Mouse (Mus musculus): ENCODE measurements around the gene Ndufa12.

Gene Ndufa12

DNA sequence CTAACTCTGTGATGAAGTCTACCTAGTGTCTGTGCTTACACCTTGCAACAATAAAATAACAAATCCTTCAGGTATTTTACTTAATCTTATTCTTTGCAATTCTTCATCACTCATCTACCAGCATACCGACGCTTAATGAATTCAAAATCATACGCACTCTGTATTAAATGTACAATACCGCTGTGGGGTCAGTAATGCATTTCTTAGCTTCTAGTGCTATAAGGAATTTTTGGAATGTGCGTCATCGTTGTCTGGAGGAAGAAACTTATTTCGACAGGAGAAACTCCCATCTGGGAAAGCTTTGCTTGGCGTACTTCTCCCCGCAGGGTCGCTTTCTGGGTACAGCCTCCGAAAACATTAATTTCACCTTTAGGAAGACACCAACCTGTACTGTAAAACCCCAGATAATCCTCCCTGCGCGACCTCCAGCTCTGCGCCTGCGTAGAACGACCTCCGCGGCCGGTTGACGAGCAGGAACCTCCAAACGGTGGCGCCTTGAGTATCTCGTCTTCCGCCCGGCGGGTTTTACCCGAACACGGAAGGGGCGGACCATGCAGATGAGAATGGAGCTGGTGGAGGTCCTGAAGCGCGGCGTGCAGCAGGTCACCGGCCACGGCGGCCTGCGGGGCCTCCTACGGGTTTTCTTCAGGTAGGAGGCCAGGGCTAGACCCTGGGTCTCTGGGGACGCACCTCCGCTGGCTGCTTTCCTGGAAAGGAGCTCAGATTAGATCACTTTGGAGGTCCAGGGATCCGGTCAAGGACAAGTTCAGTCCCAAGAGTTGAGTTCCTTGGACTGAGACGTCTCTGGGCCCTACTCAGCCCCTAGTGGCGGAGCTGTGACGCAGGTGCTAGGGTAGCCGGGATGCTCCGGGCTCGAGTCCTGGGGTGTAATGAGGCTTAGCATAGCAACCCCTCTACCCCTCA is at the start of gene Ndufa12:
Gene Ndufa12, plus strand, starts transcription at position 239 of the 924 bp plus-strand sequence.
- DNase-seq (ENCODE audit: extremely low read depth, insufficient read length, low spot score), result peak; percentile 94

DNA sequence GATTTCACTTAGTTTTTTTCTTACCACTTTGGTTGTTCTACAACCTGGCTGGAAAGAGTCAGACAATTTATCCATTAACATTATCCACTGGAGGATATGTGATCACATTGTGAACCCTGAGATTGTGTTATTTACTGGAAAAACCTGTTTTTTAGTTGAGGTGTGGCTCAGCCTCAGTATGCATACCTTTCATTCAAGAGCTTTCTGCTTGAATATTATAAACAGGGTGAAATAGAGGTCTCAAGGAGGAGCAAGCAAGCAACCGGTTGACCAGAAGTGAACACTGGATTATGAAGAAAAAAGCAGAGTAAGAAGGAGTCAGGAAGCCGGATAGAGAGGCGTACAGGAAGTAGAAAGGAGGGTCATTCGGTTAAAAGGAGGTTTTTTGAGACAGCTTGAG is 47.0 kb upstream of the Ndufa12 start:
- no peak for DNase-seq (ENCODE audit: extremely low read depth, insufficient read length, low spot score)

DNA sequence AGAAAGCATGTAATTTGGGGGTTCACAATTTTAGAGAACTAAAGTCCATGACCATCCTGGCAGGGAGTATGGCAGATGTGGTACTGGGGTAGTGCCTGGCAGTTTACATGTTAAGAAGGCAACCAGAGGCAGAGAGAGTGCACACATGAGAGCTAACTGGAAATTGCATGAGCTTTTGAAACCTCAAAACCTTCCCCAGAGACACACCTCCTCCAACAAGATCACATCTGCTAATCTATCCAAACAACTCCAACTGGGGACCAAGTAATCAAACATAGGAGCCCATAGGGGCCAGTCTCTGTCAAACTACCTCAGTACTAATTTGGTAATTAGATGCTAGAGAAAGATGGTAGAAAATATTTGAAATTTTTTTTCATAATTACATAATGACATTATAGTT is 44.7 kb upstream of the Ndufa12 start:
- DNase-seq (ENCODE audit: extremely low read depth, insufficient read length, low spot score), result no peak

DNA sequence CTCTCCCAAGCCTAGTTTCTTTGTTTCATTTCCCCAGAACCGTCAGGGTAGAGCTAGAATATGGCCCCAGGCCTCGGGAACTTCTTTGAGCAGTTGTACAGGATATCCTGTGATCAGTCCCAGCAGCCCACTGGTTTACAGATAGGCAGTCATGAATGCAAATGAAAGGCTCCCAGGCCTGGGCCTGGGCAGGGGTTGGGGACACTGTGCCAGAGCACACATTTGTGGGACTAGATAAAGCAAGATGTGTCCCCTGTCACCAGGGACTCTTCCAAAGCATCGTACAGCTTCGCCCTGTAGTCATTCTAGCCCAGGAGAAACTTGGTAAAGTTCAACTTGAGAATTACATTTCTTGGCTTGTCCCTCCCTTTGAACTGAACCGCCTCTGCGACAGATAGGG is 39.6 kb upstream of the Ndufa12 start:
- no peak for DNase-seq (ENCODE audit: extremely low read depth, insufficient read length, low spot score)

DNA sequence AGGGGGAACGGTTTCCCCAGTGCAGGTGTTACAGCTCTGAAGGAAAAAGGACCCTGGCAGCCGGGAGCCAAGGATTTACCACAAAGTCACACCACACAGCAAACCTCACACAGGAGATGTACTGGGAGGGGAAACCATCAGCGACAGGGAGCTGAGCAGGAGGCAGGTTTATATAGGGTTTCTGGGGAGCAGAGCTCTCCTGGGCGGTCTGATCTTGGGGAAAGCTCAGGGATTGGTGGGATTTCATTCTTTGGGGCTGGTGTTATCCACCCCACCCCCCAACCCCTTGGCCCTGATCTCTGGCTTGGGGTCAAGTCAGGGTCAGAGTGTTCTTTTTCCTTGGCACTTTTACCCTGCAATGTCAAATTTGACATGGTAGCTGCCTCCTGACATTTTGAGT is 39.1 kb upstream of the Ndufa12 start:
- DNase-seq (ENCODE audit: extremely low read depth, insufficient read length, low spot score), result no peak

DNA sequence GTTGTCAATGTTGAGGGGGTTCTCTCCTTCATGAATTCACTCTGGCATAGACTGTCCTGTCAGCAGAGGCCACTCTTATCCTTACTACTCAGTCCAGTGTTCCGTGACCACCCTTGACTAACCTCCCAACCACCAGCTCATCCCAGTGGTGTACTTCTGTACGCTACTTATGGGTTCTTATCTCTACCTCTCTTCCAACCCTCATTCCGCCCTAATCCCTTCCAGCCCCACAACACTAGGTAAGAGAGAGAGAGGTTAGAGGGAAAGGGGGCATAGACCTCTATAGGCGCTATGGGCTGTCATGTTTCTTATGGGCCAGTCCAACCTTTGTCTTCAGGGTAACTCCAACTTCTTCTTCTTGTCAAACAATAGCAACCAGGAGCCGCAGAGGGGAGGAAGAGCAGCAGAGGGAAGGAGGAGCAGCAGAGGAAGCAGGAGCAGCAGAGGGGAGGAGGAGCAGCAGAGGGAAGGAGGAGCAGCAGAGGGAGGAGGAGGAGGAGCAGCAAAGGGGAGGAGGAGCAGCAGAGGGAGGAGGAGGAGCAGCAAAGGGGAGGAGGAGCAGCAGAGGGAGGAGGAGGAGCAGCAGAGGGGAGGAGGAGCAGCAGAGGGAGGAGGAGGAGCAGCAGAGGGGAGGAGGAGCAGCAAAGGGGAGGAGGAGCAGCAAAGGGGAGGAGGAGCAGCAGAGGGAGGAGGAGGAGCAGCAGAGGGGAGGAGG is 37.3 kb upstream of the Ndufa12 start:
- no peak for DNase-seq (ENCODE audit: extremely low read depth, insufficient read length, low spot score)

DNA sequence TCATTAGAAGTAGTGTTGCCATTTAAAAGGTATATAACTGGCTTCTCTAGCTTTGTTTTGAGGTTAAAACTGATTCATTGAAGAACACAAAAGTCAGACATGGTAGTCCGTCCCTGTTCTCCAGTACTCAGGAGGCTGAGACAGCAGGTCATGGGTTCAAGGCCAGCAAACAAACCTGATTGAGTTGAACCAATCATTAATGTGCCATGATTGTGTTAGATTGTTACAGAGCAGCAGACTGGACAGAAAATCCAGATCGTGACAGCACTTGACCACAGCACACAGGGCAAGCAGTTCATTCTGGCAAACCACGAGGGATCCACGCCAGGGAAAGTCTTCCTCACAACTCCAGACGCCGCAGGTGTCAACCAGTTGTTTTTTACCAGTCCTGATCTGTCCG is 36.5 kb upstream of the Ndufa12 start:
- DNase-seq (ENCODE audit: extremely low read depth, insufficient read length, low spot score), result no peak

DNA sequence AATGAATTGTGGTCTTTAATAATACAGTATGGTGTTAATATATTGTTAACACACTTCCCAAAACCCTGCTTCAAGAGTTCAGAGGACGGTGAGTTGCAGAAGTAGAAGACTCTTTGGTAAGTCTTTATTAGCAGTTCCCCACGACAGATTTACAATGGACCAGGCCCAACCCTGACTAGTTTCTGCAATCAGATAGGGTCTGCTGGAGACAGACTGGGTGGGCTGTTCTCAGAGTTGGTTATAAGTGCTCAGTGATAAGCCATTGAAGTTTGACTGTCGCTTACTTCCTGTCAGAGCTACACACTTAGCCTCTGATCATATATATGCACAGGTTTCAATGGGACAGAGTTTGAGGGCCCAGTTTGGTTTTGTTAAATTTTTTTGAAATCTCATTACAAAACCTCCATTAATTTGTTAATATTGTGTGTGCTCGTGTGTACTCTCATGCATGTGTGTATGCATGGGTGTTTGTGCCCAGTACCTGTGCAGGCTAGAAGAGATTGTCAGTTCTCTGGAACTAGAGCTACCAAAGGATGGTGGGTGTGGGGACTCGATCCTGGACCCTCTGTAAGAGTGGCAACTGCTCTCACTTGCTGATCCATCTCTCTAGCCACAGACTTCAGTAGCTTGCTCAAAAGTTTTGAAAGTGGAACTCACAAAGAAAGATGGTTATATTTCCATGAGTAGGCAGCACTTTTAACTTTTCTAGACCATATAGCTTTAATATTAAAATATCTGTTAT is 34.2 kb upstream of the Ndufa12 start:
- DNase-seq (ENCODE audit: extremely low read depth, insufficient read length, low spot score), result no peak

DNA sequence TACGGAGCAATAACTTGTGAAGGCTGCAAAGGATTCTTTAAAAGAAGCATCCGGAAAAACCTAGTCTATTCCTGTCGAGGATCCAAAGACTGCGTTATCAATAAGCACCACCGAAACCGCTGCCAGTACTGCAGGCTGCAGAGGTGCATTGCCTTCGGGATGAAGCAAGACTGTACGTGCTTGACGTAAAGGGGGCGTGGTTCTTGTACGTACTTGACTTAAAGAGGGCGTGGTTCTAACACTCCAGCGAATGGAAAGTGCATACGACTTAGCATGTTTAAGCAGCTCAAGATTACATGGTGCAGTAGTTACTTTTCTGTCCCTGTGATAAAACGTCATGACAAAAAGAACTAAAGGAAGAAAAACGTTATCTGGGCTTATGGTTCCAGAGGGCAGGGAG is 33.1 kb upstream of the Ndufa12 start:
- DNase-seq (ENCODE audit: extremely low read depth, insufficient read length, low spot score), result no peak

DNA sequence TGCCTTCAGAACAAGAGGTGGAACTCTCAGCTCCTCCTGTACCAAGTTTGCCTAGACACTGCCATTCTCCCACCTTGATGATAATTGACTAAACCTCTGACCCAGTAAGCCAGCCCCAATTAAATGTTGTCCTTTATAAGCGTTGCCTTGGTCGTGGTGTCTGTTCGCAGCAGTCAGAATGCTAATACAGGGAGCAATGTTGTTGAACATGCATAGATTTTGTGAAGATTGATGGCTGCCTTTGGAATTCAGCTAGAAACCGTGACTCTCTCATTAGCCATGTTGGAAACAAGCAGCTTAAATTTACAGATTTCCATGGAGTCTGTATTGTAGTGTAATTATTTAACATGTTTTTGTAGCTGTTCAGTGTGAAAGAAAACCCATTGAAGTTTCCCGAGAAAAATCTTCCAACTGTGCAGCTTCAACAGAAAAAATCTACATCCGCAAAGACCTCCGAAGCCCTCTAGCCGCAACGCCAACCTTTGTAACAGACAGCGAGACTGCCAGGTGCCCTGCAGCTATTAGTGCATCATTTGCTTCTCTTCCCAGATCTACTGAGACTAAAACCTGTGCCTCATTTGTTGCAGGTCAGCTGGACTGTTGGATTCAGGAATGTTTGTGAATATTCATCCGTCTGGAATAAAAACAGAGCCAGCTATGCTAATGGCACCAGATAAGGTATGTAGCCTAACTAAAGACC is 31.3 kb upstream of the Ndufa12 start:
- DNase-seq (ENCODE audit: extremely low read depth, insufficient read length, low spot score), result no peak

DNA sequence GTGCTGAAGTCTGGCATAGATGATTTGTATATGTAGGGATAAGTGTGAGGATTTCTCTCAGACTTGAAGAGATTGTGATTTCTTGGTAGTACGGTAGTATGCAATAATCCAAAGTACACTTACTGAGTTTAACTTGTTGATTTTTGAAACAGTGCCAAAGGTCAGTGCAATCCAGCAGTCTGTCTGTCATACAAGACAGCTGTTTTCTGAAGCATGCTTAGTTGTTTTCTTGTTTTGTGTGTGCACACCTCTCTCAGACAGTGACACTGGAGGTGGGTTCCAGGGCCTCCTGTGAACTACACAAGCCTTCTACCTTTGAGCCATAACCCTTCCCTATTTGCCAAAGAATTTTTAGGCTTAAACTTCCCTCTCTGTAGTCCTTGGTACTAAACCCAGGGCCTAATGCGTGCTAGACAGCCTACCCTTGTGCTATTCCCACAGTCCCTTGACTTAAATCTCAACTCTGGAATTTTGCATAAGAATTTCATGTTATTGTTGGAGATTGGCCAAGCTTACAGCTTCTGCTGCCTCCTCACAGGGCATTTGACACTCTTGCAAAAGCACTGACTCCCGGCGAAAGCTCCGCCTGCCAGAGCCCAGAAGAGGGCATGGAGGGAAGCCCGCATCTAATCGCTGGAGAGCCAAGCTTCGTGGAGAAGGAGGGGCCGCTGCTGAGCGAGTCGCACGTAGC is 26.9 kb upstream of the Ndufa12 start:
- no peak for DNase-seq (ENCODE audit: extremely low read depth, insufficient read length, low spot score)

DNA sequence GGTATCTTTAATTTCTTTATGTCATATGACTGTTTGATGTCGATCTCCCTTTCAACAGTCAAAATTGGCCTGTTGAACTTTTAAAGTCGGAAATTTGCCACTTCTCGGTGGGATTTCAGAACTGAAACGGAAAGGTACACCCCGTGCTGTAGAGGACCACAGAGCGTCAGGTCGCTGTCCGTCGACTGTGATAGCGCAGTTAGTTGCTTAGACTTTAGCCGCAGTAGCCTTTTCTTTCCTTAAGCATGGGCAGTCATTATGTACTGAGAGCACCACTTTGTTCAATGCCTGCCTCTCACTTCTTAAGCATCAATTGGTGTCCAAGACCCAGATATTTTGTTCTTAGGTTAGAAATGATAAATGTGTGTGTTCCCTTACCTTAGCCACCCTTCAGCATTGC is 26.4 kb upstream of the Ndufa12 start:
- no peak for DNase-seq (ENCODE audit: extremely low read depth, insufficient read length, low spot score)

DNA sequence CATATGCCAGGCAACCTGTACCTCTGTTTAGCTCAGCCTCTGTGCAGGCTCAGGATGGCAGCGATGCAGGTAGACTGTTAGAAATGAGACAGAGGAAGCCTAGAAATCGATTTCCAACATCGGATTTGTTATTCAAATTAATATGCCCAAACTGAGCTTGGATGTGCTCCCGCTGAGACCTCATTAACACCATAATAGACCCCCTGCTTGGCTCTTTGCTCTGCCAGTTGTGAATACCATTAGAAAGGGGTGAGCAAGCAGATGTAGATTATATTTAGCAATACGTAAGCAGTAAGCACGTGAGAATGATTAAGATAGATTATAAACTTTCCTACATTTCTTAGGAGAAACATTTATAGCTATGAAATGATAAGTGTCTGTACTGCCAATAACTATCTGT is 25.8 kb upstream of the Ndufa12 start:
- no peak for DNase-seq (ENCODE audit: extremely low read depth, insufficient read length, low spot score)

DNA sequence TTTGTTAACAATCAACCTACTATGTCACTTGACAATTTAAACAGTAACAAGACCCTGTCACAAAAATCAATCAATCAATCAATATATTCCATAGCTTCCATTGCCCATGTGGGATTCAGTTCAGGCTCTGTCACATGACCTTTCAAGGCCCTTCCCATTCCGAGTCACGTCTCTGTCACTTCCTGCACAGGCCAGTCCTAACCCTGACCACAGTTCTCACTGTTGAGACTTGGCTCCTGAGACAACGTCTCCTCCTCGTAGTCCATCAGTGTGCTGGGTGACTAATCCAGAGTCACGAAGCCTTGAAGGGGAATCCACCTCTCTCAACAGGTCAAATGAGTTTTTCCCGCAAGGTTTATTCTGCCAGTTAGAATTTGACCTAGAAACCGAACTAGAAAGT is 23.9 kb upstream of the Ndufa12 start:
- peak; percentile 47 for DNase-seq (ENCODE audit: extremely low read depth, insufficient read length, low spot score)

DNA sequence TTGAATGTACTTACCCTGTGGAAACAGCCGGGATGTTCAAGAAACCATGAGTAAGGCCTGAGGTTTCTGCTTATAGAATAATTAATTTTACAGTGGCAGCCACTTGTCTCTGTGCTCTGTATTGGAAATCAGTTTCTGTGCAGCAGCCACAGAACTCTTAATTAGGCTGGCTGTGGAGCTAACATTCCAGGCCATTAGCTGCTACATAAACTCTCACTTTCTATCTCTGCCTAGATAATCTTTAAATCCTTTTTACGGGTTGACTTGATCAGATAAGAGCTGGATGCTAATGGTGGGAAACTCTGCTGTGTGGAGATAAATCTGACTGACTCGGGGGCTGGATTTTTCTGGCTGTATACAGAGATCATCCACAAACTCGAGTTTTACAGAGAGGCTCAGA is 15.3 kb upstream of the Ndufa12 start:
- no peak for DNase-seq (ENCODE audit: extremely low read depth, insufficient read length, low spot score)

DNA sequence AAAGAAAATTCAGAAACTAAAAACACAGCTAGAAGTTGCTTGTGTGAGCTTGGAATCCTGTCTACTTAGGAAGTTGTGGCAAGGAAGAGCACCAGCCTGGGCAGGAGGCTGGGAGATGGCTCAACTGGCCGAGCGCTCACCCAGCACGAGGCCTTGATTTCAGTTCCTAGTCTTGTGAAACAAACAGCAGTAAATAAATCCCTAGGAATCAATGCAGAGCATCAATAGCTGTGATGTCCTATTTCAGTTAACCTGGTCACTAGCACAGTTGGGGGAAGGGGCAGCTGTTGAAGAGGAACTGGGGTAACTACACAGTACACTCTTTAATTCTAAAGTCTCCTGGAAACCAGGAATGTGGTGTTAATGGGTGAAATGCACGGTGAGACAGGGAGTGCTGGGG is 6.5 kb downstream of the Ndufa12 start:
- DNase-seq (ENCODE audit: extremely low read depth, insufficient read length, low spot score), result no peak

DNA sequence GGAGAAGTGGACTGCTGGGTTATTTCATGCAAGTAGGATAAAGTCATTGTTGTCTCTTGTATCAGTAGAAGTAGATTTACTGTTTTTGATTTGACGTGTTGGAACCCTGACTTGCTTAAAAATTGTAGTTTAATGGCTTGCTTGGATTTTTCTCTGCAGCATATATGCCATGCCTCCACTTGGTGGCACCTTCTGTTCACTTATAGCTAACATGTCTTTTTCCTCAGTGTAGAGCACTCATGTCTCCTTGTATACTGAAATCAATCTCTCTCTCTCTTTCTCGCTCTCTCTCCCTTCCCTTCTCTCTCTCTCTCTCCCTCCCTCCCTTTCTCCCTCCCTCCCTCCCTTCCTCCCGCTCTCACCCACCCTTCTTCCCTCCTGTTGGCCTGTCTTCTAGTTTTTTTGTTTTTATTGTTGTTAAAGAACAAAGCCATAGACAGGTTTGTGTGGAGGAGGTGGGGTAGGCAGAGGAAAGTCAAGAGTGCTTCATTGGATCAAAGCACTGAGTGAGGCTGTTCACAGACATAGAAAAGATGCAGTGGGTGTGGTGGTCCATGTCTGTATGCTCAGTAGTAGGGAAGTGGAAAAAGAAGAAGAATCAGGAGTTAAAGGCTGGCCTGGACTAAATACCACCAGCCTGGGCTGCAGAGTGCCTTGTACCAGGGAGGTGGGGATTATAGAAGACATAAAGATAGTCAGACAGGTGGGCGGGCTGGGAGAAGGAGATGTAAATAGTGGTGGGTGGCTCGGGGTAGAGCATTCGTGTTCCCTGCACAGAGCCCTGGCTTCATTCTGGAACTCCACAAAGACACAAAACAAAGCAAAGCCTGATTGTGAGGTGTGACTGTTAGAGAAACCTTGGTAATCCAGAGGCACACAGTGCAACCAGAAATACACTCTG is 12.4 kb downstream of the Ndufa12 start:
- DNase-seq (ENCODE audit: extremely low read depth, insufficient read length, low spot score), result no peak

DNA sequence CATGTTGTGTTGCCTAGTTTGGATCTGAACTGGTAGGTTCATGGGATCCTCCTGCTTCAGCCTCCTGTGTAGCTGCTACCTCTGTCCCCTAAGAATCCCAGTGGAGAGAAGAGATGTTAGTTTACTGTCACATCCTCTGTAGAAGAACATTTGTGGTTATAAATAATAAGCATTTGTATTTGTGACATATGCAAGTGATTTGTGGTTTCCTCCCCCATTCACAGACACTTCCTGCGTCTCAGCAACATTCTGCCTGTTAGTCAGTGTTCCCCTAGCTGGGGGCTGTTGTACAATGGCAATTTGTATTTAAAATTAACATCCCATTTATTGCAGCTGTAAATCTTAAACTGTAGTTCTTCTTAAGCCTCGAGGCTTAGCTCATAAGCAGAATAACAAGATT is 13.2 kb downstream of the Ndufa12 start:
- no peak for DNase-seq (ENCODE audit: extremely low read depth, insufficient read length, low spot score)

Measured in 3134 (cell line).